Mouse (Mus musculus): ENCODE data around the gene Tnrc6c. TPM values are rescaled to one million over a fixed set of nuclear protein-coding genes. Genes with fewer than 3 reads are reported as not detected.
A peak's percentile ranks its signal among the peaks of the same experiment; 100 is the strongest.

Tnrc6c gene
- polyA plus RNA-seq (2015; fragmentation: Nextera tagmentation; extraction: Ambion mirVana), result 13.2 and 15.4 TPM in 2 replicates

- Histone ChIP-seq H3K9me3 (no peaks in the 10 kb centered on the region), H3K9ac (peak within 1 kb of the TSS; percentile 97), H3K27ac (peak within 1 kb of the TSS; percentile 98), H3K4me2 (peak within 1 kb of the TSS; percentile 84), H3K27me3 (no peaks in the 10 kb centered on the region), H3K36me3 (no peaks in the 10 kb centered on the region), H3K4me3 (peak within 1 kb of the TSS; percentile 88), H3K4me1 (peaks cover 28% of the 10 kb centered on the region)
- peak; percentile 87 for ATAC-seq (ENCODE audit: insufficient number of reproducible peaks, low FRiP score, low TSS enrichment, low read depth)
- under 1% methylated on average over 62 of the region's 62 CpGs for WGBS
These were observed at the start of gene Tnrc6c for GRCm38 (mm10) chr11:117653491-117654351. Gene Tnrc6c, plus strand, starts transcription at chr11:117654289.

- no peak for ATAC-seq (ENCODE audit: insufficient number of reproducible peaks, low FRiP score, low TSS enrichment, low read depth)
- Histone ChIP-seq H3K9me3 (no peaks in the 10 kb centered on the region), H3K36me3 (no peaks in the 10 kb centered on the region), H3K4me3 (no peak overlapping the region), H3K4me2 (0 out of 2 replicates have a peak overlapping the region, but pooled peaks have one; percentile 11), H3K27me3 (peaks cover 2% of the 10 kb centered on the region; the same call in 1 of the 2 replicates), H3K4me1 (peaks cover 20% of the 10 kb centered on the region), H3K27ac (no peak overlapping the region), H3K9ac (0 out of 2 replicates have a peak overlapping the region, but pooled peaks have one; percentile 10)
- 31% methylated on average over 9 of the region's 9 CpGs for WGBS
These were observed 48.0 kb upstream of the Tnrc6c start for GRCm38 (mm10) chr11:117606137-117606536.

- ATAC-seq (ENCODE audit: insufficient number of reproducible peaks, low FRiP score, low TSS enrichment, low read depth), result no peak
- no peaks in the 10 kb centered on the region for H3K36me3 ChIP-seq
- H3K9ac ChIP-seq, result no peak overlapping the region
- H3K27me3 ChIP-seq, result no peaks in the 10 kb centered on the region
- no peak overlapping the region for H3K4me2 ChIP-seq
- no peak overlapping the region for H3K27ac ChIP-seq
- H3K4me3 ChIP-seq, result no peak overlapping the region
- H3K9me3 ChIP-seq, result no peaks in the 10 kb centered on the region
- 10% methylated on average over 13 of the region's 13 CpGs for WGBS
- H3K4me1 ChIP-seq, result peaks cover 26% of the 10 kb centered on the region
These were observed 47.4 kb upstream of the Tnrc6c start for GRCm38 (mm10) chr11:117606605-117607203.

GRCm38 (mm10) chr11:117608141-117608789 is 45.8 kb upstream of the Tnrc6c start:
- H3K4me1 ChIP-seq, result peaks cover 29% of the 10 kb centered on the region
- no peak for ATAC-seq (ENCODE audit: insufficient number of reproducible peaks, low FRiP score, low TSS enrichment, low read depth)
- WGBS, result 41% methylated on average over 9 of the region's 9 CpGs
- H3K9ac ChIP-seq, result no peak overlapping the region
- H3K27ac ChIP-seq, result no peak overlapping the region; the same call in 1 of the 2 replicates
- no peaks in the 10 kb centered on the region for H3K9me3 ChIP-seq
- H3K4me2 ChIP-seq, result no peak overlapping the region
- H3K36me3 ChIP-seq, result no peaks in the 10 kb centered on the region
- no peaks in the 10 kb centered on the region for H3K27me3 ChIP-seq
- no peak overlapping the region for H3K4me3 ChIP-seq

GRCm38 (mm10) chr11:117608976-117609375 is 45.1 kb upstream of the Tnrc6c start:
- 53% methylated on average over 7 of the region's 7 CpGs for WGBS
- Histone ChIP-seq H3K4me1 (peaks cover 29% of the 10 kb centered on the region), H3K36me3 (no peaks in the 10 kb centered on the region), H3K27ac (no peak overlapping the region), H3K4me3 (no peak overlapping the region), H3K27me3 (no peaks in the 10 kb centered on the region), H3K9ac (no peak overlapping the region), H3K9me3 (no peaks in the 10 kb centered on the region), H3K4me2 (no peak overlapping the region)
- no peak for ATAC-seq (ENCODE audit: insufficient number of reproducible peaks, low FRiP score, low TSS enrichment, low read depth)

GRCm38 (mm10) chr11:117610589-117610988 is 43.5 kb upstream of the Tnrc6c start:
- ATAC-seq (ENCODE audit: insufficient number of reproducible peaks, low FRiP score, low TSS enrichment, low read depth), result no peak
- Histone ChIP-seq H3K9ac (no peak overlapping the region), H3K9me3 (no peaks in the 10 kb centered on the region), H3K36me3 (no peaks in the 10 kb centered on the region), H3K4me1 (peaks cover 37% of the 10 kb centered on the region), H3K27ac (0 out of 2 replicates have a peak overlapping the region, but pooled peaks have one; percentile 5), H3K4me3 (no peak overlapping the region), H3K27me3 (peaks cover 11% of the 10 kb centered on the region; the same call in 1 of the 2 replicates), H3K4me2 (peak overlapping the region; percentile 51)

- peaks cover 34% of the 10 kb centered on the region for H3K4me1 ChIP-seq
- 3% methylated on average over 13 of the region's 13 CpGs for WGBS
- 0 out of 2 replicates have a peak overlapping the region, but pooled peaks have one; percentile 47 for H3K27ac ChIP-seq
- peak overlapping the region; percentile 34 for H3K4me3 ChIP-seq
- H3K9me3 ChIP-seq, result no peaks in the 10 kb centered on the region
- H3K27me3 ChIP-seq, result peaks cover 13% of the 10 kb centered on the region
- no peaks in the 10 kb centered on the region for H3K36me3 ChIP-seq
- H3K9ac ChIP-seq, result no peak overlapping the region
- ATAC-seq (ENCODE audit: insufficient number of reproducible peaks, low FRiP score, low TSS enrichment, low read depth), result peak; percentile 78
- H3K4me2 ChIP-seq, result peak overlapping the region; percentile 51
These were observed 43.0 kb upstream of the Tnrc6c start for GRCm38 (mm10) chr11:117611068-117611467.

- H3K4me3 ChIP-seq, result peak overlapping the region; percentile 34; the same call in 1 of the 2 replicates
- H3K27me3 ChIP-seq, result peaks cover 13% of the 10 kb centered on the region
- no peak for ATAC-seq (ENCODE audit: insufficient number of reproducible peaks, low FRiP score, low TSS enrichment, low read depth)
- H3K36me3 ChIP-seq, result no peaks in the 10 kb centered on the region
- H3K27ac ChIP-seq, result 0 out of 2 replicates have a peak overlapping the region, but pooled peaks have one; percentile 47
- H3K4me1 ChIP-seq, result peaks cover 33% of the 10 kb centered on the region
- no peak overlapping the region for H3K9ac ChIP-seq
- H3K4me2 ChIP-seq, result peak overlapping the region; percentile 51
- no peaks in the 10 kb centered on the region for H3K9me3 ChIP-seq
- 32% methylated on average over 5 of the region's 5 CpGs for WGBS
These were observed 42.2 kb upstream of the Tnrc6c start for GRCm38 (mm10) chr11:117611860-117612259.

GRCm38 (mm10) chr11:117612885-117613284 is 41.2 kb upstream of the Tnrc6c start:
- no peaks in the 10 kb centered on the region for H3K36me3 ChIP-seq
- H3K4me1 ChIP-seq, result peaks cover 43% of the 10 kb centered on the region
- no peak for ATAC-seq (ENCODE audit: insufficient number of reproducible peaks, low FRiP score, low TSS enrichment, low read depth)
- H3K9ac ChIP-seq, result no peak overlapping the region
- H3K27ac ChIP-seq, result no peak overlapping the region
- peaks cover 13% of the 10 kb centered on the region for H3K27me3 ChIP-seq
- WGBS, result 61% methylated on average over 7 of the region's 7 CpGs
- H3K4me3 ChIP-seq, result no peak overlapping the region
- H3K9me3 ChIP-seq, result no peaks in the 10 kb centered on the region
- H3K4me2 ChIP-seq, result no peak overlapping the region

- H3K4me2 ChIP-seq, result peak overlapping the region; percentile 44
- H3K4me3 ChIP-seq, result peak overlapping the region; percentile 8; the same call in 1 of the 2 replicates
- no peaks in the 10 kb centered on the region for H3K9me3 ChIP-seq
- H3K27me3 ChIP-seq, result peaks cover 13% of the 10 kb centered on the region
- H3K27ac ChIP-seq, result peak overlapping the region; percentile 71
- no peaks in the 10 kb centered on the region for H3K36me3 ChIP-seq
- 20% methylated on average over 16 of the region's 16 CpGs for WGBS
- H3K4me1 ChIP-seq, result peaks cover 50% of the 10 kb centered on the region
- no peak overlapping the region for H3K9ac ChIP-seq
- ATAC-seq (ENCODE audit: insufficient number of reproducible peaks, low FRiP score, low TSS enrichment, low read depth), result no peak
These were observed 36.7 kb upstream of the Tnrc6c start for GRCm38 (mm10) chr11:117617368-117617908.

GRCm38 (mm10) chr11:117618214-117618613 is 35.9 kb upstream of the Tnrc6c start:
- Histone ChIP-seq H3K36me3 (no peaks in the 10 kb centered on the region), H3K9ac (no peak overlapping the region), H3K9me3 (no peaks in the 10 kb centered on the region), H3K27me3 (peaks cover 13% of the 10 kb centered on the region), H3K4me1 (peaks cover 50% of the 10 kb centered on the region), H3K4me3 (no peak overlapping the region), H3K27ac (peak overlapping the region; percentile 71), H3K4me2 (peak overlapping the region; percentile 44)
- WGBS, result 11% methylated on average over 3 of the region's 3 CpGs
- no peak for ATAC-seq (ENCODE audit: insufficient number of reproducible peaks, low FRiP score, low TSS enrichment, low read depth)
